Mouse (Mus musculus): Measurements from ENCODE around the gene Cirbp. TPM values are rescaled to one million over a fixed set of nuclear protein-coding genes. Genes with fewer than 3 reads are reported as not detected.

The Cirbp gene
- polyA plus RNA-seq (2015; fragmentation: Nextera tagmentation; extraction: Ambion mirVana), result 288 and 311 TPM in 2 replicates

DNA sequence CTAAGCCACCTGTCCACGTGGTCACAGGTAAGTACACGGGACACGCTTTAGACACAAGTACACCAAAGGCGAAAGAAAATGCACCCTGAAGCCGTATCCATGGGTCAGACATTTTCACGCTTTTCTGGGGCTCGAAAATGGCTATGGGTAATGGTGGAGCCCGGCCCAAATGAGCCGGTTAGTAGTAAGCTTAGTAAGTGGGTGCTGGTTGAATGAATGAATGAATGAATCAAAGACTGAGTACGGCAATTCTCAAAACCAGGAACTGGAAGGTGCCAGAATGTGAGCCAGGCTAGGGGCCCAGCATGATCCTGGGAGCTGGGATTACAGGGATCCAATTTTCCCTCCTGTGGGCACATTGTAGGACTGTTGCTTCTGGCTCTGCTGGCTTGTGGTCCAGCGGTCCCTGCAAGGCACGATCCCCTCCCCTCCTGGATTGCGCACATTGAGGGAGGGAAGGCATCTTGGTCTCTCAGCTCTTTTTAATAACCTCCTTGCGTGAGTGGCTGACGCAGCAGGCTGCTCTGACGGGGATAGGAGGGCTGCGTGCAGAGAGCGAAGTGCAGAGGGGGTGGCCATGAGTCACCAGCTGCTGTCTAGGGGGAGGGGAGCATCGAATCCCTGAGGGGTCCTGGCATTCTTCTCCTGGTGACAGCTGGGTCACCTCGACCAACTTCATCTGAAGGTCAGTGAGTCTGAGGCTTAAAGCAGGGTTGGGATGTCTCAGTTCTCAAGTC is at the start of gene Cirbp:
Gene Cirbp, plus strand, starts transcription at position 594 of the 737 bp plus-strand sequence.
- H3K4me3 ChIP-seq (ENCODE audit: low read length), result peak within 1 kb of the TSS; percentile 50
- peak within 1 kb of the TSS; percentile 95 for H3K4me2 ChIP-seq (ENCODE audit: low read length)
- peak within 1 kb of the TSS; percentile 83 for H3K9ac ChIP-seq (ENCODE audit: low read depth, low read length)
- H3K36me3 ChIP-seq (ENCODE audit: control insufficient read depth, insufficient read depth, low read length), result peaks cover 8% of the 10 kb centered on the region
- no peaks in the 10 kb centered on the region for H3K27me3 ChIP-seq (replicated peaks; ENCODE audit: control insufficient read depth, insufficient read depth, low read length)
- peak within 1 kb of the TSS; percentile 90 for H3K27ac ChIP-seq (ENCODE audit: low read depth, low read length)
- WGBS, result 9% methylated on average over 20 of the region's 20 CpGs
- H3K4me1 ChIP-seq (ENCODE audit: control insufficient read depth, insufficient read depth, low read depth, low read length), result peaks cover 60% of the 10 kb centered on the region
- H3K9me3 ChIP-seq (ENCODE audit: control insufficient read depth, low read length), result no peaks in the 10 kb centered on the region
- no peak for ATAC-seq

DNA sequence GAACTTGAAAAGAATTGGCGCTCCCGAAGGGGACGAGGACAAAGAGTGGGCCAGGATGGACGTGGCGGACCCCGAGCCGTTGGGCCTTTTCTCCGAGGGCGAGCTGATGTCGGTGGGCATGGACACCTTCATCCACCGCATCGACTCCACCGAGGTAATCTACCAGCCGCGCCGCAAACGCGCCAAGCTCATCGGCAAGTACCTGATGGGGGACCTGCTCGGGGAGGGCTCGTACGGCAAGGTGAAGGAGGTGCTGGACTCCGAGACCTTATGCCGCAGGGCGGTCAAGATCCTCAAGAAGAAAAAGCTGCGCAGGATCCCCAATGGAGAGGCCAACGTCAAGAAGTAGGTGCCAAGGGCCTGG is 49.2 kb upstream of the Cirbp start:
- peak overlapping the region; percentile 27; the same call in 1 of the 2 replicates for H3K27ac ChIP-seq (ENCODE audit: low read depth, low read length)

DNA sequence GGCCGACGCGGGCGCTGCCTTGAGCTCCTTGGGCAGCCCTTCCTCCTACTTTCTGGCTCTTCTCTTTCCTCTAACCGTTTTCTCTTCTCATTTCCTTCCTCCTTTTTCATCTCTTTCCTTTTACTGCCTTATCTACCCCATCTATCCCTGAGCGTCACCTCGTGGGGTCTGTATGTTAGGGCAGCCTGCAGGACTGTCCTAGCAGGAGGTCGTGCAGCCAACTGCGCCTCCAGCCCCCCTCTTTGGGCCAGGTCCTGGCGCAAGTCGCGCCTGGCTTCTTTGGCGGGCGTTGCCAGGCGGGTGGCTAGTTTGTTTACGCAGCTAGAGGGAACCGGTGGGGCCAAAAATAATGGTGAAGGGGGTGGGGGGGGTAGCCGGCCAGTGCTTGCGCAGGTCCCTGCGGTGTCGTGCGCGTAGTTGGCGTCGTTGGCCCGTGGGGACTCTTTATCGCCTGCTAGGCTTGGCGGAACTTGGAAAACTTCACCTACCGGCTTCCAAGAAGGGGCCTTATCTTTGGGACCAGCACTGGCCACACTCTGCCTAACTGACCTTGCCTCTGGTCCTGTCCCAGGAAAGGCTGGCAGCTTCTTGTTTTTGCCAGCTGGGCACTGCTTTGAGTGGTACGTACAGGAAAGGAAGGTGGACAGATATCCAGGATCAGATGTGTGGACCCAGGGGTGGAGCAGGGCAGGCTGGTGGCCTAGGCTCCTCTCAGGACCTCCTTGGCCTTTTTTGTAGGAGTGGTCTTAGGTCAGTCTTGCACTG is 48.7 kb upstream of the Cirbp start:
- Histone ChIP-seq H3K27ac (ENCODE audit: low read depth, low read length) (peak overlapping the region; percentile 27; the same call in 1 of the 2 replicates), H3K4me2 (ENCODE audit: low read length) (peak overlapping the region; percentile 94), H3K27me3 (replicated peaks; ENCODE audit: control insufficient read depth, insufficient read depth, low read length) (no peaks in the 10 kb centered on the region), H3K4me1 (ENCODE audit: control insufficient read depth, insufficient read depth, low read depth, low read length) (peaks cover 39% of the 10 kb centered on the region), H3K9ac (ENCODE audit: low read depth, low read length) (peak overlapping the region; percentile 84), H3K36me3 (ENCODE audit: control insufficient read depth, insufficient read depth, low read length) (no peaks in the 10 kb centered on the region), H3K4me3 (ENCODE audit: low read length) (peak overlapping the region; percentile 87), H3K9me3 (ENCODE audit: control insufficient read depth, low read length) (no peaks in the 10 kb centered on the region)
- no peak for ATAC-seq
- 4% methylated on average over 30 of the region's 30 CpGs for WGBS

More for the DNA sequence above, 49.2 kb upstream of the Cirbp start:
- Histone ChIP-seq H3K27me3 (replicated peaks; ENCODE audit: control insufficient read depth, insufficient read depth, low read length) (no peaks in the 10 kb centered on the region), H3K4me3 (ENCODE audit: low read length) (peak overlapping the region; percentile 87), H3K4me2 (ENCODE audit: low read length) (peak overlapping the region; percentile 94), H3K4me1 (ENCODE audit: control insufficient read depth, insufficient read depth, low read depth, low read length) (peaks cover 39% of the 10 kb centered on the region), H3K9me3 (ENCODE audit: control insufficient read depth, low read length) (no peaks in the 10 kb centered on the region), H3K9ac (ENCODE audit: low read depth, low read length) (peak overlapping the region; percentile 84), H3K36me3 (ENCODE audit: control insufficient read depth, insufficient read depth, low read length) (no peaks in the 10 kb centered on the region)
- under 1% methylated on average over 27 of the region's 27 CpGs for WGBS
- no peak for ATAC-seq

DNA sequence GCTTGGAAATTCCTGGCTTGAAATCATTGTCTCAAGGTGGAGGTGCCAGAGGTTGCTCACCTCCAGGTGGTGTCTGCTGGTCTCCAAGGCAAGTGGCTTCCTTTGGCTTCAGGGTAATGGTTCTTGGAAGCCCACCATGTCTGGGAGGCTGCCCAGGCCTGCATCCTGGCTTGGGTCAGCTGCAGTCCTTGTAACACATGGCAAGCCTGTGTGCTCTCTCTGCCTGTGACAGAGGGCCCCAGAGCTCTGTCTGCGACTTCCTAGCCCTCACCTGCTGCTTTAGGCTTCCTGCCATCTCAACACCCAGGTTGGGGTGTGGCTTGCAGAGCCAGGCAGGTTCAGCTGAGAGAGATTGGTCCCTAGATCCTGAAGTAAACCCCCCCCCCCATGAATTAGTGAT is 48.0 kb upstream of the Cirbp start:
- no peak for ATAC-seq
- no peak overlapping the region for H3K27ac ChIP-seq (ENCODE audit: low read depth, low read length)
- 46% methylated on average over 1 of the region's 1 CpGs for WGBS
- peak overlapping the region; percentile 87 for H3K4me3 ChIP-seq (ENCODE audit: low read length)
- no peaks in the 10 kb centered on the region for H3K36me3 ChIP-seq (ENCODE audit: control insufficient read depth, insufficient read depth, low read length)
- H3K9ac ChIP-seq (ENCODE audit: low read depth, low read length), result peak overlapping the region; percentile 84
- peak overlapping the region; percentile 94 for H3K4me2 ChIP-seq (ENCODE audit: low read length)
- H3K27me3 ChIP-seq (replicated peaks; ENCODE audit: control insufficient read depth, insufficient read depth, low read length), result no peaks in the 10 kb centered on the region
- H3K9me3 ChIP-seq (ENCODE audit: control insufficient read depth, low read length), result no peaks in the 10 kb centered on the region
- H3K4me1 ChIP-seq (ENCODE audit: control insufficient read depth, insufficient read depth, low read depth, low read length), result peaks cover 39% of the 10 kb centered on the region

DNA sequence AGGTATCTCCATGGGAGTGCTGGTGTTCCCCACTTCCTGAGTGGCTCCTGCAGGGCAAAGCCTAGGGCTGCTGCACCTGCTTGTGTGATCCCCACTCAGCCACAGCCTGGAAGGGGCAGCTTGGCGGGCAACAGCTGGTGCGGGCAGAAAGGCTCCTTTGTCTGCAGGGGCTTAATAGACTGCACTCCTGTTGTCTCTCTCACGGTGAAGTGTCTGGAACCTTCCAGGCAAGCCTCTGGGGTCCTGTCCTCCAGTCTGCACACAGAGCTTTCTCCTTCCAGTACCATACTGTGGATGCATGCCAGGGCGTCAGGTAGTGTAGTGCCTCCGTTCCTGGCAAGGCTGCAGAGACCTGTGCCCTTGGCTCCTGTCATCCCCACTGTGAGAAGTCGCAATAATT is 47.2 kb upstream of the Cirbp start:
- H3K9me3 ChIP-seq (ENCODE audit: control insufficient read depth, low read length), result no peaks in the 10 kb centered on the region
- peak overlapping the region; percentile 32; the same call in 1 of the 2 replicates for H3K9ac ChIP-seq (ENCODE audit: low read depth, low read length)
- H3K27ac ChIP-seq (ENCODE audit: low read depth, low read length), result no peak overlapping the region
- H3K27me3 ChIP-seq (replicated peaks; ENCODE audit: control insufficient read depth, insufficient read depth, low read length), result no peaks in the 10 kb centered on the region
- peak overlapping the region; percentile 1; the same call in 1 of the 2 replicates for H3K4me3 ChIP-seq (ENCODE audit: low read length)
- peak overlapping the region; percentile 94 for H3K4me2 ChIP-seq (ENCODE audit: low read length)
- 37% methylated on average over 6 of the region's 6 CpGs for WGBS
- ATAC-seq, result no peak
- peaks cover 39% of the 10 kb centered on the region for H3K4me1 ChIP-seq (ENCODE audit: control insufficient read depth, insufficient read depth, low read depth, low read length)
- no peaks in the 10 kb centered on the region for H3K36me3 ChIP-seq (ENCODE audit: control insufficient read depth, insufficient read depth, low read length)

DNA sequence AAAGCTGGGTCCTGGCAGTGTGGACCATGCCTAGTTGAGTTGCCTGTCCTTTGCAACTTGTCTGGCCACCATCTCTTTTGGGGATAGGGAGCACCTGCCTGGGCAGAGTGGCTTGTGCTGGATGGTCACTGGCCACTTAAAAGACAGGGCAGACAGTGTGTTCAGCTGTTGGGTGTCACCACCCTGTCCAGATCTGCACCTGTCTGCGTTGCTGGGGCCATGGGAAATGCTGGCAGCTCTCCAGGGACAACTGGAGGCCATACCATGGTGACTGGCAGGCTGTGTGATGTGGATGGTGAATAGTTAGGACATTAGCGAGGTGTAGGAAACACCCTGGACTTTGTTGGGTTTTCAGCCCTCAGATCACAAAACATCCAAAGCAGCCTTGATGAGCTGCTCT is 45.6 kb upstream of the Cirbp start:
- no peaks in the 10 kb centered on the region for H3K9me3 ChIP-seq (ENCODE audit: control insufficient read depth, low read length)
- H3K4me1 ChIP-seq (ENCODE audit: control insufficient read depth, insufficient read depth, low read depth, low read length), result peaks cover 31% of the 10 kb centered on the region
- H3K4me3 ChIP-seq (ENCODE audit: low read length), result no peak overlapping the region
- H3K27ac ChIP-seq (ENCODE audit: low read depth, low read length), result no peak overlapping the region
- 71% methylated on average over 2 of the region's 2 CpGs for WGBS
- no peaks in the 10 kb centered on the region for H3K27me3 ChIP-seq (replicated peaks; ENCODE audit: control insufficient read depth, insufficient read depth, low read length)
- no peak for ATAC-seq
- no peaks in the 10 kb centered on the region for H3K36me3 ChIP-seq (ENCODE audit: control insufficient read depth, insufficient read depth, low read length)
- no peak overlapping the region for H3K4me2 ChIP-seq (ENCODE audit: low read length)
- no peak overlapping the region for H3K9ac ChIP-seq (ENCODE audit: low read depth, low read length)

DNA sequence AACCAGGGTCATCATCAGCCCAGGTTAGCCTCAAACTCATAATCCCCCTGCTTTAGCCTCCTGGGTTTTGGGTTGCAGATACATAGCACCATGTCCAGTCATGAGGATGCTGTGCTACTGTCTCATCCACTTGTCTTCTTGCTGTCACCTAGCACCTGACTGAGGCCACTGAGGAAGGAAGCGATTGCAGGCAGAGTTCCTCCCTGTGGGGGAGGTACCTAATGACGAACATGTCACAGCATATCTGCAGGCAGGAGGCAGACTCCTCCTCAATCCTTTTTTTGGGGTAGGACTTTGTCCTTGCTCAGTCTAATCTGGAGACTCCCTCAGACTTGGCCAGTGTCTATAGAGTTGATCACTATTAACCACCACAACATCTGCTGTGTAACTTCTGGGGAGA is 44.1 kb upstream of the Cirbp start:
- Histone ChIP-seq H3K4me1 (ENCODE audit: control insufficient read depth, insufficient read depth, low read depth, low read length) (peaks cover 29% of the 10 kb centered on the region), H3K9me3 (ENCODE audit: control insufficient read depth, low read length) (no peaks in the 10 kb centered on the region), H3K9ac (ENCODE audit: low read depth, low read length) (no peak overlapping the region), H3K36me3 (ENCODE audit: control insufficient read depth, insufficient read depth, low read length) (peaks cover 4% of the 10 kb centered on the region; the same call in 1 of the 2 replicates), H3K4me3 (ENCODE audit: low read length) (no peak overlapping the region), H3K27ac (ENCODE audit: low read depth, low read length) (no peak overlapping the region), H3K4me2 (ENCODE audit: low read length) (no peak overlapping the region), H3K27me3 (replicated peaks; ENCODE audit: control insufficient read depth, insufficient read depth, low read length) (no peaks in the 10 kb centered on the region)
- WGBS, result 92% methylated on average over 2 of the region's 2 CpGs
- ATAC-seq, result no peak

DNA sequence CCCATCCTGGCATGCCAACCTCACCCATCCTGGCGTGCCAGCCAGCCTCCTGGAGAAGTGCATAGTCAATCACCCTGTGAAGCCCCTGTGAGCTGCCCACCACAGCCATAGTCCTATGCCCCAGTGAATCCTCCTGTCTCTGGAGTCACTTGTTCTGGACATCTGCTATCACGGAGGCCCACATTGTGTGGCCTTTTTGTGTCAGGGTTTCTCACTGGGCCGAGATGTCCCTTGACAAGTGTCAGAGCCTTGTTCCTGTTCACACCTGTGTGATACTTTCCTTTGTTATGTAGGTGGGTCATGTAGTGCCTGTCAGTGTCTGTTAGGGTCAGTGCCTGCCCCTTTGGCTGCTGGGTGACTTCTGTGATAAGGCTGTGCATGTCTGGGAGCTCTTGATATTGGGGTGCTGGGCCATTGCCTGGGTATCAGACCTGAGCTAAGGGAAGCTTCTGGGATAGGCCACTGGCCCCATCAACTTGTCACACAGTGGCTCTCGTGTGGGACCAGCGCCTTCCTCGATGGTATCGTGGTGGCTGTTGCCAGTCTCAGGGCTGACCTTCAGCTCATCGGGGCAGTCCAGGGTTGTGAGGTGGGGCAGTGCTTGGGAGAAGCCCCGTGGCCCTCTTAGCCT is 41.7 kb upstream of the Cirbp start:
- Histone ChIP-seq H3K9ac (ENCODE audit: low read depth, low read length) (no peak overlapping the region), H3K9me3 (ENCODE audit: control insufficient read depth, low read length) (no peaks in the 10 kb centered on the region), H3K27ac (ENCODE audit: low read depth, low read length) (no peak overlapping the region), H3K4me3 (ENCODE audit: low read length) (no peak overlapping the region), H3K36me3 (ENCODE audit: control insufficient read depth, insufficient read depth, low read length) (peaks cover 22% of the 10 kb centered on the region), H3K27me3 (replicated peaks; ENCODE audit: control insufficient read depth, insufficient read depth, low read length) (no peaks in the 10 kb centered on the region), H3K4me1 (ENCODE audit: control insufficient read depth, insufficient read depth, low read depth, low read length) (peaks cover 5% of the 10 kb centered on the region), H3K4me2 (ENCODE audit: low read length) (no peak overlapping the region)
- ATAC-seq, result no peak
- WGBS, result 84% methylated on average over 9 of the region's 9 CpGs

DNA sequence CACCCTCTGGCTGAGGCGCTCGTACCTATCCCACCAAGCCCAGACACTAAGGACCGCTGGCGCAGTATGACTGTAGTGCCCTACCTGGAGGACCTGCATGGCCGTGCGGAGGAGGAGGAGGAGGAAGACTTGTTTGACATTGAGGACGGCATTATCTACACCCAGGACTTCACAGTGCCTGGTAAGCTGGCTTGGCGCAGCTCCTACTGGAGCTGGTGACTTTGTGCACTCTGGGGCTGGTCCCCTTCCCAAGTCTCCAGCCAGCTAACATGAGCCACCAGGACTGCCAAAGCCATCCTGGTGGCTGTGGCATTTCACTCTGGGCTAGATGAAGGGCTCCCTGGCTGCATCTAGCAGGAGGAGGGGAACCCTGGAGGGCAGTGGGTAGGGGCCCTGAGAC is 37.9 kb upstream of the Cirbp start:
- H3K4me1 ChIP-seq (ENCODE audit: control insufficient read depth, insufficient read depth, low read depth, low read length), result peaks cover 11% of the 10 kb centered on the region
- H3K4me2 ChIP-seq (ENCODE audit: low read length), result no peak overlapping the region
- H3K9me3 ChIP-seq (ENCODE audit: control insufficient read depth, low read length), result no peaks in the 10 kb centered on the region
- no peaks in the 10 kb centered on the region for H3K27me3 ChIP-seq (replicated peaks; ENCODE audit: control insufficient read depth, insufficient read depth, low read length)
- H3K9ac ChIP-seq (ENCODE audit: low read depth, low read length), result no peak overlapping the region
- H3K4me3 ChIP-seq (ENCODE audit: low read length), result no peak overlapping the region
- 93% methylated on average over 6 of the region's 8 CpGs for WGBS
- ATAC-seq, result no peak
- peaks cover 49% of the 10 kb centered on the region for H3K36me3 ChIP-seq (ENCODE audit: control insufficient read depth, insufficient read depth, low read length)
- H3K27ac ChIP-seq (ENCODE audit: low read depth, low read length), result no peak overlapping the region

Data from hindbrain, embryonic 16.5 days (tissue).